Mouse (Mus musculus) embryo, embryonic 9.5 days (tissue): Measurements from ENCODE around the gene Bicc1.

Experiments used
- DNase-seq: peaks from one replicate; pipeline ENCODE4 v3.0.0-alpha.2; 2017; ENCODE audit errors: extremely low spot score

Gene Bicc1

DNA sequence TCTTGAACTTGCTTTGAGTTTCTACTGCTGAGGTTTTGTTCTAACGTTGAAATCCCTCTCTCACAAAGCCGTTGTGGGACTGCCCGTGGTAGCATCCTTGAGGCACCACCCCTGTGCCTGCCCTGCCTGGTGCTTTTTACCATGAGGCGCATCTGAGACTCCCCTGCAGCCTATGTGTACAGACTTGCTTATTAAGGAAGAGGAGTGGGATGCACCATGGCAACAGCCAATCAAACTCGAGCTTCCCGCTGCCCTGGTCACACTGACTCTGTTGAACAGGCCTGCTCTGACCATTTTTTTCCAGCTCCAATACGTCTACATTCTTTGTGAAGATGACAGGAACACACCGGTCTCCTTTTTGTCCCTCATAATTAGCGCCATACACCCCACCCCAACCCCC lies 283.0 kb downstream of the Bicc1 start:
- DNase-seq, result no peak

DNA sequence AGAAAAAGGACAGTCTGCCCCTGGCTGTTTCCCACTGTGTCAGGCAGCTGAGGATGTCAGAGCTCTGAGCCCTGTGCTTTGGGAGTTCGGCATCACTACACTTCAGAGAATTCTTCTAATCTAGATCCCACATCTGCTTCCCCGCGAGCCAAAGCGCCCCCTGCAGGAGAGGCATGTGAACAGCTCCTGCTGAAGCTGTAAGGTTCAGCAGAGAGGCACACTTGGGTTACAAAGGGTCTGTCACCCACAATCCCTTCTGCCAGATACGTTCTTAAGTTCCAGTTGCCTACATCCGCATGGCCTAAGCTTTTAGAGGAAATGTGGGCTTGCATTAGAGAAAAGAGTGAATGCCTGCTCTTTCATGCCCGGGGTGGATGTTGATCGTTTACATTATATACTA lies 283.4 kb downstream of the Bicc1 start:
- no peak for DNase-seq

DNA sequence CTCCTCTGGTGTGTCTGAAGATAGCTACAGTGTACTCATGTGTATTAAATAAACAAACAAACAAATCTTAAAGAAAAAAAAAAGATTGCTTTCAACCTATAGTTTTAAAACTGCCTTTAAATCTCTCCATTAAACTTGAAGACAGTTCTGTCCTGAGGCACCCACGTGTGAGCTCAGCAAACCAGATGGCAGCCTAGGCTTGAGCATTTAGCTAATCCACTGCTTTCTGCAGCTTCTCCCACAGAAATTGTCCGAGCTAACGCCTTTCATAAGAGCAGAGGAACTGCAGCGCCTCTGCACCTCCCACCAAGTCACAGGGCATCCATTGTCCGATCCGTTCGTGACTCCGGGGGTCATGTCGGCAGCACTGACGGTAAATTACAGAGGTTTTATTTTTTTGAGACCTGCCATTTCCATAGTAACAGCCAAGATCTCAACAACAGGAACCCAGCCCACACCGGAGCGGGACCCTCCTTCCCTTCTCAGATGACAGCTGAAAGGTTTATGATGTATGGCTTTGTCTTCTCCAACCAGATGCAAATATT lies 284.4 kb downstream of the Bicc1 start:
- DNase-seq, result no peak
